Mouse (Mus musculus) liver, adult 2 months (tissue): ENCODE results near the gene C3ar1.

ENCODE experiments used
- CTCF ChIP-seq: fragments of 200-500 bp; IDR thresholded peaks from 2 replicates; pipeline ENCODE4 v1.5.1; 2011; ENCODE audit warnings: low read depth, low read length, control low read depth
- POLR2A ChIP-seq: fragments of 200-500 bp; IDR thresholded peaks from 2 replicates; pipeline ENCODE4 v1.6.1; 2011; ENCODE audit warnings: low read length, control low read depth; ENCODE audit not compliant: insufficient read depth; ENCODE audit errors: extremely low read depth

GRCm38 (mm10) chr6:122892442-122893049 is 36.6 kb upstream of the C3ar1 start:
- TF ChIP-seq CTCF, result peak; percentile 68; the same call in 1 of the 2 replicates
- TF ChIP-seq POLR2A, result no peak
